Mouse (Mus musculus) layer of hippocampus, adult 8-10 months (tissue): ENCODE measurements around the gene Olfr1116. TPM values are rescaled to one million over a fixed set of nuclear protein-coding genes. Genes with fewer than 3 reads are reported as not detected.
"Not testable (repeated sequence)": the region's sequence is repeated elsewhere in the genome, so short reads cannot be mapped to it uniquely, and the experiment has no call there.

ENCODE experiments used
- DNase-seq, 2 experiments: peaks; one replicate each; pipeline ENCODE4 v3.0.0; 2022; ENCODE audit warnings: low spot score in 2 of 2
- microRNA-seq, 2 experiments: library from miRNA; unstranded; fragments of <30 nt; microRNA quantifications; one replicate each; pipeline ENCODE4 v1.2.0; 2022
- total RNA-seq, 4 experiments: library from RNA; stranded (reverse); gene quantifications; 2 replicates each; pipeline ENCODE4 v1.2.4; 2022

Olfr1116 gene
- total RNA-seq, result not detected

- DNase-seq, result no peak
Observed at GRCm38 (mm10) chr2:87267234-87267633, at the start of gene Olfr1116. Gene Olfr1116 (plus strand): TSS chr2:87267534.

GRCm38 (mm10) chr2:87247713-87248112, 19.6 kb upstream of the Olfr1116 start, which contains the start of gene Olfr1115:
Gene Olfr1115 (plus strand): TSS chr2:87248013.
- no peak for DNase-seq

GRCm38 (mm10) chr2:87293977-87294376, 26.6 kb downstream of the Olfr1116 start:
- not testable (repeated sequence) for DNase-seq

GRCm38 (mm10) chr2:87307281-87307680, 39.9 kb downstream of the Olfr1116 start, which contains the start of gene Olfr1118:
Gene Olfr1118 (plus strand): TSS chr2:87307581.
- no peak for DNase-seq

Small RNAs within 50 kb of the gene (microRNA-seq; reads per million reads assigned to microRNA genes)
- gene Gm27438, result 0 reads per million in 2 experiments

Other genes starting within 250 kb of the Olfr1116 start
- not detected for gene Olfr1104, start 240.5 kb upstream of the Olfr1116 start, total RNA-seq
- gene Olfr1105, start 231.0 kb upstream of the Olfr1116 start, total RNA-seq, result not detected
- not detected for gene Olfr1106, start 215.3 kb upstream of the Olfr1116 start, total RNA-seq
- not detected for gene Olfr1107, start 191.7 kb upstream of the Olfr1116 start, total RNA-seq
- not detected for gene Olfr1109, start 171.5 kb upstream of the Olfr1116 start, total RNA-seq
- gene Olfr259, start 153.0 kb upstream of the Olfr1116 start, total RNA-seq, result not detected
- not detected for gene Olfr1110, start 127.2 kb upstream of the Olfr1116 start, total RNA-seq
- gene Olfr1111, start 114.9 kb upstream of the Olfr1116 start, total RNA-seq, result not detected
- not detected for gene Olfr1112, start 79.7 kb upstream of the Olfr1116 start, total RNA-seq
- not detected for gene Olfr1113, start 58.6 kb upstream of the Olfr1116 start, total RNA-seq
- gene Olfr1115, start 19.5 kb upstream of the Olfr1116 start, total RNA-seq, result not detected
- not detected for gene Olfr1118, start 40.0 kb downstream of the Olfr1116 start, total RNA-seq
- gene Olfr1120, start 87.3 kb downstream of the Olfr1116 start, total RNA-seq, result not detected
- gene Olfr1121, start 102.4 kb downstream of the Olfr1116 start, total RNA-seq, result not detected
- gene Olfr1122, start 118.3 kb downstream of the Olfr1116 start, total RNA-seq, result under 1 TPM in 3 of 4 experiments, not detected in 1; 0.09 to 0.14 (median 0.10) TPM
- not detected for gene Olfr1123, start 149.1 kb downstream of the Olfr1116 start, total RNA-seq
- gene Olfr1124, start 162.7 kb downstream of the Olfr1116 start, total RNA-seq, result not detected
- gene Olfr1126, start 186.4 kb downstream of the Olfr1116 start, total RNA-seq, result not detected
- not detected for gene Pramel7, start 229.6 kb downstream of the Olfr1116 start, total RNA-seq
- gene Pramel6, start 239.0 kb downstream of the Olfr1116 start, total RNA-seq, result not detected